20 mouse cellular contexts compared by ENCODE assay signal in the genomic region with DNA sequence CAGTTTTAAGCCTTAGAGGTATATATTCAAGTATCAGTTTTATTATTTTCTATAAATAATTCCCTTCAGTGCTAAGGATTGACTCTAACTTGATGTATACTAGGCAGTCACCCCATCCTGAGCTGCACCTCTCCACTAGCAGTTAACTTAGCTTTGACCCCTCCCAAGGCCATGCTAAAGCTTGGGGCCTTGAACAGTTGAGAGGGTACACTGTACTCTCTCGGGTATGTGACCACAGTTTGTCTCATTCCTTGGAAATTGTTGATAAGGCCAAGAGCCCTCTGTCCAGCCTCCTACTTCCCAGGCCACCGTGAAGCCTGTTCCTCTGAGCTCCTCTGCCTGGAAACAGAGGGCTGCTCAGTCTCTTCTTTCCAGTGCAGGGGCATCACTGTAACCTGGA.
"Had no signal": no experiment of that assay in that cellular context is flagged by ENCODE, and none has a peak within 500 bp of the region (broad histone marks: within the 10 kb centered on the region; RNA-seq: fewer than 3 reads in every experiment).

No protein-coding gene starts in this region.

- H3K4me1 ChIP-seq: midbrain, embryonic 12.5 days; neural tube, embryonic 13.5 days had no signal

- H3K9ac ChIP-seq: kidney, embryonic 15.5 days; liver, embryonic 13.5 days; midbrain, embryonic 12.5 days; neural tube, embryonic 13.5 days had no signal

- H3K27me3 ChIP-seq: kidney, embryonic 15.5 days; liver, embryonic 13.5 days; midbrain, embryonic 12.5 days; neural tube, embryonic 13.5 days had no signal

- DNase-seq: kidney, postnatal 10 days; kidney, postnatal 36 days; layer of hippocampus, postnatal 36 days; liver, embryonic 13.5 days; lung, adult 2 months; lung, postnatal 14 days; lung, postnatal 4 days; right cerebral cortex, adult 18-20 months; right cerebral cortex, postnatal 14 days; right cerebral cortex, postnatal 4 days; thymus, adult 2 months; thymus, postnatal 14 days; thymus, postnatal 4 days had no signal

- H3K27ac ChIP-seq: kidney, embryonic 15.5 days; left cerebral cortex, adult 2 months; liver, embryonic 13.5 days; midbrain, embryonic 12.5 days; neural tube, embryonic 13.5 days; stomach, postnatal 0 days had no signal

- ATAC-seq: midbrain, embryonic 16.5 days had no signal

- H3K4me3 ChIP-seq: kidney, embryonic 15.5 days; left cerebral cortex, adult 2 months; liver, embryonic 13.5 days; midbrain, embryonic 12.5 days; myocyte; neural tube, embryonic 13.5 days had no signal

- H3K4me2 ChIP-seq: kidney, embryonic 15.5 days; liver, embryonic 13.5 days; midbrain, embryonic 12.5 days; neural tube, embryonic 13.5 days had no signal

- H3K9me3 ChIP-seq: kidney, embryonic 15.5 days; liver, embryonic 13.5 days; midbrain, embryonic 12.5 days; neural tube, embryonic 13.5 days had no signal
